Mouse (Mus musculus) spleen, postnatal 36 days (tissue): ENCODE data around the gene Polr1d.
A peak's percentile ranks its signal among the peaks of the same experiment; 100 is the strongest.

Source experiments
- DNase-seq, 2 experiments: peaks; one replicate each; pipeline ENCODE4 v3.0.0; 2022; ENCODE audit warnings: low spot score in 2 of 2, mixed read lengths in 1 of 2

The Polr1d gene

DNA sequence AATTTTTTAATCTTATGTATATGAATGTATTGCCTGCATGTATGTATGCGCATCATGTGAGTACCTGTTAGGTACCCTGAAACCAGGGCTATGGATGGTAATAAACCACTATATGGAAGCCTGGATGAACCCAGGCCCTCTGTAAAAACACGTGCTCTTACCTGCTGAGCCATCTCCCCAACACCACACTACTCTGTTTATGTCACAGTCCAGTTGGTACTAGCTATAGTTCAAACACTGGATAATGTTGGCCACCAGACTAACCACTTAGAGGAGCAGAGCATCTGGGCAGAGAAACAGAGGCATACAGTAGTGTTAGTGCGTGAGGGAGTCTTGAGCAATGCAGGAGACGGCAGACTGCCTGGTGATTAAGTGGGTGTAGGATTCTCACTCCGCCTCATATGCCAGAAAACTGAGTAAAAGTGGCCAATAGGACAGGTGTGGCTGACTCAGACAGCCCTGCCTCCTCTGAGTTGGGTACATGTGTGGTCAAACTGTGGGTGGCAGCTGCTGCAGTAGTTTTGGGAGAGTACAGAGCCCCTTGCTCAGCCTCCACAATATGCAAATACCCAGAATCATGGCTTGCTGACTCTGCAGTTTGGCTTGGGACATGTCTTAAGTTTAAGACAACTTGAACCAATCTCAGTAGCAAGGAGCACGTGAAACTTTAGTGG, 21.1 kb upstream of the Polr1d start:
- DNase-seq = no peak

DNA sequence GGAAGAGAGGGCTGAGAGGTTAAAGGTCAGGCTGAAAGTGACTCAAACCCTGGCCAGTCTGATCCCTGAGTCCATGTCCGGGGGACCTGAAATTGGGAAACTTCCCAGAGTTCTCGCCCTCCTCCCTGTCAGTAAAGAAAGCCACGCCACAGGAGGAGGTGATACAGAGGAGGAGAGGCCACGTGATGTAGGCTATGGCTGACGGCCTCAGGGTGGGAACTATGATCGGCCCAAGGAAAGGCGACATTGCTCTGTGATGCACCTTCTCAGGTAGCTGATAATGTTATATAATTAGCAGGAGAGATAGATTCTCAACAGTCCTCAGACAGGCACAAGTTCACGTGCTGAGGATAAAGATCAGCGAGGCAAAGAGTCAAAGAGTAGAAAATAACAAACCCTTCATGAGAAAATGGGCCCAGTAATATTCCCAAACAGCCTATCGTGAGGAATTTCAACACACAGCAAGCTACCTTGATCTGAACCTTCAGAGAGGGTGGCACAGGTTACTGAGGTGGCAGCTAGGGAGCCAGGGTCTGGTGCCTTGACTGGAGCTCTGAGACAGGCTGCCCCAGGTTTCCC, 20.0 kb upstream of the Polr1d start:
- DNase-seq = no peak

DNA sequence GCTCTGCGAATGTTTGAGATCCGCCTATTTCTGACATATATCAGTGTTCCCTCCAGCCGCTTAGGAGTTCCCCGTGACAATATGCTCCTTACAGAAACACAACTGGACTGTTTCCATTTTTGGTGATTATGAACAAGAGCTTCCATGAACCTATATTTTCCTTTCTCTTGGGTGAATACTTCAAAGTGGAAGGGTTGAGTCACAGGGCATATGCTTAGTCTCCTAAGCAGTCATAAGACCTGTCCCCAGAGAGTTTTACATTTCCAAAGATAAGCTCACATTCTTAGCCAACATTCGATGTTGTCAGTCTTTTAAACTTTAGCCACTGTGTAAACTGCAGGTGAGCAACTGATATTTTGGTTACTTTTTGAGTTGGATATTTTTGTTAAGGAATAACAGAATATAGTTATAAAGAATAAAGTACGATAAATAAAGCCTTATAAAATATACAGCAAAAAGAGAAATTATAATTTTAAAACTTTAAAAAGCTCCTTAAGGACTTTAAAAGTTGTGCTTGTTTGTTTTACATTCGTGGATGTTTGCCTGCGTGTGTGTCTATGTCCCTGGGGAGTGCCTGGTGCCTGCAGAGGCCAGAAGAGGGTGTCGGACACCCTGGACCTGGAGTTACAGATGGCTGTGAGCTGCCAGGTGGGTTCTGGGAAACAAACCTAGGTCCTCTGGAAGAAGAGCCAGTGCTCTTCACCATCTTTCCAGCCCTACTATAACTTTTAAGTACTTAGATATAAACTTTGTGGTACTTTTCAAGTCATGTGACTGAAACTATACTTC, 19.0 kb upstream of the Polr1d start:
- DNase-seq = no peak

DNA sequence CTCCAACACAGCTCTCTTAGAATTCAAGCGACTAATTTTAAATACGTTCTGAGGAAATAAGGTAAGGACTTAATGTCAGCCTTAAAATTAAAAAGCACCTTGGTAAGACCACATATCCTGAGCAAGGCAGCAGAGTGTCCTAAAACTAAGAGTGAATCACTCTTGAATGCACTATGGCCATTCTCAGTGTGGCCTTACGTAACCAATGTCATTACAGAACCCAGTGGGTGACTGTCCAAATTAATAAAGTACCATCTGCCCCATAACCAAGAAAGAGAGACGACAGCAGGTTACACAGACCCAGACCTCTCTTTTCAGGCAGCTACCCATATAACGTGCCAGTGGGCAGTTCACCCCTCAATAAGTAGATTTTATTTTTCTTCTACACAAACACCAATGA, 18.2 kb upstream of the Polr1d start:
- no peak for DNase-seq

DNA sequence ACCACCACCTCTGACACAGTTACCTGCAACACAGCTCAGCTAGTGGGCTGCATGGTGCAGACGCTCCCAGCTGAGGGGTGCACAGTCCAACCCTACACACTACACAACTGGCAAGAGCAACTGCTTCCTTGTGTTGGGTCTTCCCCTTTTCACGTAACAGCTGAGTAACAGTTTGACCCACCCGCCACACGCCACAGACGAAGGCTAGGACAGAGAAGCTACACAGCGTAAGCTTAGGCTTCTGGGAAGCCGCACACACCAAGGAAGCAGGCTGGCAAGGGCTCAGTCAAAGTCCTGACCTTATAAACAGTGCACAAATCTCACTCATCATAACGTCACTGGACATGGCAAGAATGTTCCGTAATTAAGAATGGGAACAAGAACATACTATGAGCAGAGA, 17.5 kb upstream of the Polr1d start:
- DNase-seq = peak in 1 of 2 experiments; percentile 28

DNA sequence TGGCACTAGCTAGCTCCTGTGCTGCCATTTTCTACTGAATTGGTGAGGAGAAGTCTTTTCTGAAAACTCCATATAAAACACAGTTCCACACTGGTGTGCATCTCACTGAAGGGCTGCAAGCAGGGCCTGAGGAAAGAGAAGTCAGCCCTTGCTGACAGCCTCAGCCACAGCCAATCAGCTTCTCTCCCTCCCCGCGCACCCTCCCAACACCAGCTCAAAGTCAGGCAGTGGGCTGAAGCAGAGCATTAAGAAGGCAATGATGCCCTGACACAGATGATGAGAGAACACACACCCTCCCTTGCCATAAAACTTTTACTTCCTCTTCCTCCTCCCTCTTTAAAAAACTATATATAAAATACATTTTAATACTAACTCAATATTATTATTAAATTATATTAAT, 16.8 kb upstream of the Polr1d start:
- peak; percentile 76 to 82 for DNase-seq

DNA sequence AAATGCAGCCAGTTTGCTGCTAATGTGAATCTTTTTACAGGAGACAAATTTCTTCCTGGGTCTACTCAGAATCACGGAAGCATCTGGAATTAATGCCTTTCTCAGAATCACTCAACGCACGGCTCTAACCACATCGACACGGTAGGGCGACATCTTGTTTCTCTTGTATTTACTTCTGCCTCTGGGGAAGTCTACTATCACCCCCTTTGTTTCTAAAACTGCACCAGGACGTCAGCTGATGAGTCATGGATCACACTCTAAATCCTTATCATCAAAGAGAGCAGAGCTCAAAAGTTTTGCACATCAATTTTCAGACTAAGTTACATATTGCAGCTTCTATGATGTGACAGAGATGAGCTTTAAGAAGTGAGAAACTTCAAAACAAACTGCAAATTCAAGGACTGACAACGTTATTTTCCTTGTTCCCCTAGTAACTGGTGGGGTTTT, 13.6 kb upstream of the Polr1d start:
- no peak for DNase-seq

DNA sequence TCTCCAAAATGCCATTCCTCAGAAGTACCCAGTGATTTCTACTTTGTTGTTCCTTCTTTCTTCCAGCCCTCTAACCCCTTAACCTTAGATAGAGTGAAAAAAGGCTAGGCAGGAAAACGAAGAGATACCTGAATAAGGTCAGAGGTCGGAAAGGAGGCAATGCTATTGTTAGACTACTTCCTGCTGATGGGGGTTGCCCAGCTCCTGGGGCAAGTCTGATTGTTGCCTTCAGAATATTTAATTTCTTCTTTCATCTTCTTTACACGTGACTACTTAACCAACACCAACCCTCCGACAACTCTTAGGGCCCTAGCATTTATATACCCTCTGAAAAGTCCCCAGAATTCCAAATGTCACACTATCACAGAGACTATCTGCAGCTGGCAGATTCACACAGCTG, 10.7 kb upstream of the Polr1d start:
- DNase-seq = no peak

DNA sequence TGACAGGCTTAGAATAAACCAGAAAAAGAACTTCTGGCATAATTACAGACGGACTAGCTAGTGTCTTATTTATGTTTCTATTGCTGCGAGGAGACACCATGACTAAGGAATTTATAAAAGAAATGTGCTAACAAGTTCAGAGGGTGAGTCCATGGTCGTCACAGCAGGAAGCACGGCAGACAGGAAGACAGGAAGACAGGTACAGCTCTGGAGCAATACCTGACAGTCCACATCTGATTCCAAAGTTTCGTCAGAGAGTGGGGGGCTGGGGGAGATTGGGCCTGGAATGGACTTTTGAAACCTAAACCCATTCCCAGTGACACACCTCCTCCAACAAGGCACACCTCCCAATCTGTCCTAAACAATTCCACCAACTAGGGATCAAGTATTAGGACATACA, 9.9 kb upstream of the Polr1d start:
- DNase-seq = no peak

DNA sequence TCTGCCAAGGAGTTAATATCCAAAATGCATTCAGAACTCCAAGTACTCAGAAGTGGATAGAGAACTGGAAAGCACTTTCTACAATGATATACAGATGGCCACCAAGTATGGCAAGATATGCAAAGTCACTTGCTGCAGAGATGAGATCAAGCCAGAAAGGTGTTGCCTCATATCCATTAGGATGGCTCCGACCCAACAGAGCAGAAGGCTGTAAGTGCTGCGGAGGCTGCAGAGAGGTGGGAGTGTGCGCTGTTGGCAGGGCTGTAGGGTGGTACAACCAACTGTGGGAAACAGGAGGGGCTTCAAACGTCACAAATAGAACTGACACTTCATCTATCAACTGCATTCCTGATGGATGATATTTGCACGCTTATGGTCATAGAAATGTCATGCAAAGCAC, 8.0 kb upstream of the Polr1d start:
- no peak for DNase-seq

DNA sequence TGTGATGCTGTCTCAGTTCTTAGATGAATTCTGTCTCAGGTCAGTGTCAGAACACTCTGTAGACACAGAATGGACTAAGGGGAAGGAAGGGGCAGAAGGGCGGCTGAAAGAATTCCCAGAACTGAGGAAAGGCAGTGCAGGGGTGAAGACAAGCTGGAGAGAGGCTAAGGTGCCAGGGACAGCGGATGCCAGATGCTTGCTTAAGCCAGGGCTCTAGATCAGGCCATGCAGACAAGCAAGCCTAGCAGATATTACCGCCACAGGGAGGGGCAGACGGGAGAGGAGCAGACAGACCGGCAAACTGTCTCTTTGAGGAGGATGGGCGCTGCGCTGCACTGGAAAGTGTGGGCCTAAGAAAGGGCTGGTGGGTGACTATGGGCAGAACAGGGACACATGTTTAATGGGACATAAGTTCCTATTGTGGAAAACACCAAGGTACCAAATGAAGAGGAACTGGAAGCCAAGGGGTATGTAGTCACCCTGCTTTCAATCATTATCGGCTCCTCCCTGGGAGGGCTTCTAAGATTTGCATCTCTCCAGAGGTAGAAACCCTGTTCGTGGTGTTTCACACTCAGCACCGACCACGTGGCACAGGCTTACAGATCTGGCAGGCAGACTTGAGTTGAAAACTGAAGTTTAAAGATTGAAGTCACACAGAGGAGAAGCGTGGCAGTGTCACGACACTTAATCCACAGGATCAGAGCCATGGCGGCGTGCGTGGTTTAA, 5.9 kb upstream of the Polr1d start:
- no peak for DNase-seq

DNA sequence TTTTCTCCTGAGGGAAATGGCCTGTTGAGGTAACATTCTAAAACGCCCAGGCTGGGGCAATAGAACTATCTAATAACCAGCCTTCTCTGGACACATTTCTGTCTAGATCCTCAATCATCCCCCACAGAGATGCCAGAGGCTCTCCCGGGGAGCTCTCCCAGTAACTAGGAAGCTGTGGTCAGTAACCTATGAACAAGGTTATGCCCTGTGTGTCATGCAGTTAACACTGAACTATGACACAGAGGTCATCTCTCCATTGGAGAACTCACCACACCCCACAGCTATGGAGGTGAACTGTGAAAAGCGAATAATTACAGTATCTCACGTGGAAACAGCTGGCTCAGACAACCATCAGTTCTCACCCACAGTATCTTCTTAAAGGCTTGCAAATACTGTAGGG, 5.0 kb upstream of the Polr1d start:
- DNase-seq = no peak

DNA sequence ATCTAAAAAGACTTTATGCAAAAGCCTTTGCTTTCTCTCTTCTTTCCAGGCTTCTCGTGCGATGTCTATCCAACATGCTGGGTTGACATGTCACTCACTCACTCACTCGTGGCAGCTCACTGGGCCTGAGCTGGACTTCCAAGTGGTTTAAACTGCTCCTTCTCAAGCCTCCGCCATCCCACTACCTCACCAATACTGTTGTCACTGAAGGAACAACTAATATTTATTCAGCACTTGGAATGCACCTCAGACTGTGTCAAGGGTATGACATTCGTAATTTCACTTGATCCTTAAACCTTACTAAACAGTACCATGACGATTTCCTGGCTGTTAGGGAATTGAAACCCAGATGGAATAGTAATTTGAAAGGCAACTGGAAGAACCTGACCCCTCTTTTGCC, 3.0 kb upstream of the Polr1d start:
- no peak for DNase-seq

DNA sequence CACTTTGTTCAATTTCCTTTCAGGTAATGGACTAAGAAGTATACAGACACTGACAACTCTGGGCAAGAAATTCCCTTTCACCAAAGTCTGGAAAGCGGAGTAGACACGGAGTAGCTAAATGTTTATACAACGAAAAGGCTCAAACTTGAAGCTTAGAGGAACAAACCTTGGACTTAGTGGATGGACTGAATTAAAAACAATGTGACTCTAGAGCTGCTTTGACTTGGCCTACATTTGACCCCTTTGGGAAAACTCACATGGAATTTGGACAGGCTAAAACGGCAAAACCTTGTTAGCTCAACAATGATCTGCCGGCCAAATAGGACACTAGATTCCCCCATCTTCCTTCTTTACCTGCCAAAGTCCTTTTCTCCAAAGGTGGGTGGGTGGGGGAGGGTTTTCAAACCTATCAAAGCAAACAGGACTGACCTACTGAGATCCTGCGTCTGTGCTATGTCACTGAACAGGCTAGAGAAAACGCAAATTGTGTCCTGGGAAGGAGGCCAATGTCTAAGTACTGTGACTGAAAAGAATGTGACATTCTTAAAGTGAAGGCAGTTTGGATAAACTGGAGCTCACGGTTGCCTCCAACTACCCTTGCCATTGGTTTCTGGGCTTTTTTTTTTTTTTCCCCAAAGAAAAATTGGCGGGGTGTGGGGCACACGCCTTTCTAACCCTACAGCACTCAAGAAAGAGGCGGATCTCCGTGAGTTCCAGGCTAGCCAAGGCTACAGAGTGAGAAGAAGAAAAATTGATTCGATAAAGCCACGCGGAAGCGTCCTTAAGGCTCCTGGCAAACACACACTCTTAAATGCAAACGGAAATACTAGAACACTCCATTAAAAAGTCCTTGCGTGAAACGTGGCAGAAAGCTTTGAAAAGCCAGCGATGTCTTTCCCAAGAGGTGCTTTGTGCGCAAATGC, 1.5 kb upstream of the Polr1d start:
- DNase-seq = no peak

DNA sequence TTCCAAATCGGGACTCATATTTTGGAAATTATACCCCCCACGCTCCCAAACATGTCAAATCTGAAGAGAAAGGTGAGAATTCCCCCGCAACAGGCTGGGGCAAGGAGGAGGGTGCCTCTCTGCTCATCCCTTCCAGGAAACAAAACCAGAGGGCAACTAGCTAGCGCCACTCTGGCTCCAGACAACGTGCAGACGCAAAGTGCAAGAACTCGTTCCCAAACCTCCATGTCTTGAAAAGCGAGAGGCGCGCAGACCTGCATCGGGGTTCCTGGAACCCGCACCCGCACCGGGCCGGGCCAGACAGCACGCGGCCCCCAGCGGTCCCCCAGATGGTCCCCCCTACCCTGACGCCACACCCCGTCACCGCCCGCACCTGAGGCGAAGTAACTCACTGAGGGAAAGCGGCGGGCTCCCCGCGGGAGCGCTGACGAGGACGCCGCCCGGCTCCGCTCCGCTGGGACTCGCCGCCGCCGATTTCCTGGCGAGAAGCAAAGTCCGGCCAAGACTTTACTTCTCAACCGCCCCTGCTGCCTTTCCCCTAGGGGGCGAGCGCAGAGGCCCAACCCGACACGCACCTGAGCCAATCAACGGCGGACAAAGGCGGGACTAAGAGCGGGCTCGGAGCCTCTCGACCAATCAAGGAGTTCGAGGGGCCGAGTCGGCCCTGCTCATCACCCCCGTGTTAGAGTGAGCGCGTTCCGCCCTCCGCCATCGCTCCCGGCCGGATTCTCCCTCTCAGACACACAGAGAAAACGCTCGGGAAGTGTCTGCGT, 638 bp upstream of the Polr1d start, which contains the start of gene Lnx2:
Lnx2 (minus strand) TSS at position 561 of the 773 bp plus-strand sequence.
- DNase-seq = peak; percentile 98

DNA sequence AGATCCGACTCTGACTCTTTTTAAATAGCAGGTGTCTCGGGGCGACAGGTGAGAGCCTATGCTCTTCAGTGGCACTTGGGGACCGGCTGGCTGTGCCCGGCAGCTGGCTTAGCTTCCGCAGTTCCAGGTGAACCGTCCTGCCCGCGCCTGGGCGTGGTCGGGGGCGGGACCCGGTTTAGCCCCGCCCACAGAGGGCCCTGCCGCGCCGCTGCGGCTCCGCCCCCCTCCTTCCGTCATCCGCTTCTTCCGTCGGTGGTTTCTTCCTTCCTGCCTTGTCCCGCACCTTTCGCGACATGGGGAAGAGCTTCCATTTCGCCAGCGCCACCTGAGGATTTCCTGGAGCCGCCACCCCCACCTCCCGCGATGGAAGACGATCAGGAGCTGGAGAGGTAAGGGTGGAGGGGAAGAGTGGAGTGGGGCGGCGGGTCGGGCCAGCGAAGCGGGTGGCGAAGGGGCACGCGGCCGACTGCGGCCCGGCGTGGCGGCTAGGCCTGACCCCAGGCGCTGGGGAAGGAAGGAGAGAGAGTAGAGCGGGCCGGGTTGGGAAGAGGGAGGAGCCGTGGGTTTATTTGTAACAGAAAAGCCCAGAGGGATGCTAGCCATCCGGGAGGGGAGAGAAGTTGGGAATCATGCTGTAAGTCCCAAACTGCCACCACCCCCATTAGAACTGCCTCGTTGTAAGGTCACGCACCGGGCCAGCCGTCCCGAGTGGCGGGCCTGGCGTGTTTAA, 620 bp downstream of the Polr1d start:
- peak; percentile 92 to 93 for DNase-seq

DNA sequence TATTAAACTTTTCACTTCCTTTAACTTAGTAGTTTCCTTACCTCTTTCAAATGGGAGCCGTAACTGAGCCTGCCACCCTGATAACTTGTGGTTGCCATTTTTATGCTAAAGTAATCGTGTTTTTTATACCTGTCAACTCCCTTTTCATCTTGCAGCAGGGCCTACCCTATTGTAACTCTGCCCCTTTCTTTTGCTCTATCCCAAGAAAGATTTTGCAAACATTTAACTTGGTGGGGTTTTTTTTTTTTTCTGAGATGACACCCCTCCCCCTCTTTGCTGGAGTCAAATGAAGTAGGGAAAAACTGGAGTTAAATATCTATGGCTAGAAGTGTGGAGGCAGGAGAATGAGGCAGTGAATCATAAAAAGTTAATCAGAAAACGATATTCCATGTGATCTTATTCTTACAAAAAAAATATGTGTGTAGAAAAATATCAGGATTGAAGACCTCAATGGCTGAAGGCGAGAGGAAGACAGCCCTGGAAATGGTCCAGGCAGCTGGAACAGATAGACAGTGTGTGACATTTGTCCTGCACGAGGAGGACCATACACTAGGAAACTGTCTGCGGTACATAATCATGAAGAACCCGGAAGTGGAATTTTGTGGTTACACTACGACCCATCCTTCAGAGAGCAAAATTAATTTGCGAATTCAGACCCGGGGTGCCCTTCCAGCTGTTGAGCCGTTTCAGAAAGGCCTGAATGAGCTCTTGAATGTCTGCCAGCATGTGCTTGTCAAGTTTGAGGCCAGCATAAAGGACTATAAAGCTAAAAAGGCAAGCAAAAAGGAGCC, 1.5 kb downstream of the Polr1d start:
- no peak for DNase-seq

DNA sequence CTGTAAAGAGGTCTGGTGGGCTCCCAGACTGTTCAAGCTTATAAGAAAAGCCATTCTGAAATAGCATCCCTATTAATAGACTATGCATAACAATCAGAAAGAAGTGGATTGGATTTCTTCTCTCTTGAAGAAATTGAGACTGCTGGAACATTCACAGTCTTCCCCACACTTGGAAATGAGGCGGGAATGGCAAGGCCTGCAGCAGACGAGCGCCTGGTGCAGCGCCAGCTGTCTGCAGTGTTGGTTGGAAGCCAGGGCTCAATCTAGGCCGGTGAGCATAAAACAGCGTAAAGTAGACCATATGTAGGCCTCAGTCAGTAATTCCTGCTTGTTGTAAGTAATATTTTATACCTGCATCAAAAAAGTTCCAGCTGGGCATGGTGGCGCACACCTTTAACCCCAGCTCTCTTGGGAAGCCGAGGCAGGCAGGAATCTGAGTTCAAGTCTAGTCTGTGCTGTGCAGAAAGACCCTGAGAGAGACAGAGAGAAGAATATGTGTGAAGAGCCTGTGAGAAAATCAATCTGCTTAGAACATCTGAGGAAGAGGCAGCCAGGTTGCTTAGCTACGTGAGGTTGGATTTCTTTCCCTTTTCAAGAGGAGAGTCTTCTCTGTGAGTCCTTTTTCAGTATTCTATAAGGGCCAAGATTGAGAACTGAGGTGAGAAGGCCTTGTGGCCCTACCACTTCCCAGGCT, 8.5 kb downstream of the Polr1d start:
- DNase-seq = no peak
